Mouse (Mus musculus): ENCODE results near the gene Slc37a1. TPM values are rescaled to one million over a fixed set of nuclear protein-coding genes. Genes with fewer than 3 reads are reported as not detected.
A peak's percentile ranks its signal among the peaks of the same experiment; 100 is the strongest.

Gene Slc37a1
- total and polyA plus RNA-seq, 3 experiments, result 1.9 to 6.6 (median 2.2) TPM

DNA sequence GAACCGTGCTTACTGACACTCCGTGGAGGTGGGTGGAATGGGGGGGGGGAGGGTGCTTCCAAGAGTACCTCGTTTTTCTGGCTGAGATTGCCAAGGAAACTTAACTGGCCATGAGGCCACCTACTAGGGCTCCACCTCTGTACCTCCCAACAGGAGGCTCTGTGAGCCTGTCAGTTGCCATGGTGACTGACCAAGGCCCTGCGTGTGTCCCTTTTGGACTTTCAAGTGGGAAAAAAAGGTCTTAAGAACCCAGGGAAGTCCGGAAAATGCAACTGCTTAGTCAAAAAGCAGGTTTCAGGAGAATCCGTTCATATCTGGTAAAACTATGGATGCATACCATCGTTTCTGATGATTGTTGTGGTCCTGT is 3.9 kb upstream of the Slc37a1 start:
- no peak overlapping the region for H3K4me3 ChIP-seq (replicated peaks in 1 of 3; ENCODE audit: low read depth in 2 of 3, low read length in 2 of 3, poor library complexity in 1 of 3)
- H3K9me3 ChIP-seq (replicated peaks; ENCODE audit: low read length), result no peaks in the 10 kb centered on the region
- H3K79me2 ChIP-seq (replicated peaks; ENCODE audit: control insufficient read depth, extremely low read depth, insufficient read depth, poor library complexity, severe bottlenecking), result no peaks in the 10 kb centered on the region
- no peaks in the 10 kb centered on the region for H3K36me3 ChIP-seq (replicated peaks in 1 of 2; ENCODE audit: control insufficient read depth in 1 of 2, insufficient read depth in 1 of 2, low read length in 1 of 2)
- H3K9ac ChIP-seq (ENCODE audit: insufficient read depth, low read depth), result no peak overlapping the region
- H3K4me1 ChIP-seq (ENCODE audit: control insufficient read depth in 1 of 2, insufficient read depth in 2 of 2), result peaks cover 0 to 14% of the 10 kb centered on the region in 2 experiments; a peak in 2 of 4 replicates
- no peak overlapping the region for H3K4me2 ChIP-seq (ENCODE audit: insufficient read depth, low read depth, poor library complexity, severe bottlenecking)
- H3K27me3 ChIP-seq (replicated peaks), result peaks cover 10% of the 10 kb centered on the region
- DNase-seq (ENCODE audit: extremely low read depth), result no peak
- in situ Hi-C loops (cut with MboI; ENCODE audit: low pct_ligation_motif_present, low pct_unique_long_range_greater_than_20kb, low sequenced_read_pairs), result no loop called here
- TF ChIP-seq NELFE (IDR thresholded peaks at IDR 0.05; ENCODE audit: low read depth, low read length), result no peak
- TF ChIP-seq E2F4 (IDR thresholded peaks at IDR 0.05; ENCODE audit: insufficient replicate concordance, low read depth, low read length), result no peak
- TF ChIP-seq CHD1 (IDR thresholded peaks at IDR 0.05; ENCODE audit: low read depth, low read length), result no peak
- no peak for TF ChIP-seq SIN3A (IDR thresholded peaks at IDR 0.05; ENCODE audit: low read length)
- no peak for TF ChIP-seq RCOR1 (conservative IDR thresholded peaks at IDR 0.05; ENCODE audit: low read depth, low read length)
- TF ChIP-seq ZMIZ1 (IDR thresholded peaks at IDR 0.05; ENCODE audit: low read depth, low read length), result no peak
- no peak for TF ChIP-seq TBP (conservative IDR thresholded peaks at IDR 0.05; ENCODE audit: low read depth, low read length)
- no peak for TF ChIP-seq BHLHE40 (IDR thresholded peaks at IDR 0.05; ENCODE audit: low read depth, low read length)
- TF ChIP-seq ETS1 (conservative IDR thresholded peaks at IDR 0.05; ENCODE audit: low read depth, low read length), result no peak
- no peak for TF ChIP-seq MXI1 (IDR thresholded peaks at IDR 0.05; ENCODE audit: low read depth, low read length)
- TF ChIP-seq NRF1 (IDR thresholded peaks at IDR 0.05; ENCODE audit: low read depth, low read length), result no peak
- no peak for TF ChIP-seq CHD2 (IDR thresholded peaks at IDR 0.05; ENCODE audit: low read length)
- no peak for TF ChIP-seq RAD21 (IDR thresholded peaks at IDR 0.05; ENCODE audit: low read depth, low read length)
- no peak for TF ChIP-seq JUND (conservative IDR thresholded peaks at IDR 0.05; ENCODE audit: low read depth, low read length)
- TF ChIP-seq KAT2A (IDR thresholded peaks at IDR 0.05; ENCODE audit: insufficient replicate concordance, low read length), result no peak
- no peak for TF ChIP-seq PAX5 (IDR thresholded peaks at IDR 0.05; ENCODE audit: low read length)
- TF ChIP-seq UBTF (IDR thresholded peaks at IDR 0.05; ENCODE audit: low read depth, low read length), result no peak
- no peak for TF ChIP-seq HCFC1 (IDR thresholded peaks at IDR 0.05; ENCODE audit: low read depth, low read length)
- TF ChIP-seq TCF12 (IDR thresholded peaks at IDR 0.05; ENCODE audit: low read depth, low read length), result no peak
- TF ChIP-seq JUN (IDR thresholded peaks at IDR 0.05; ENCODE audit: insufficient read depth, low read depth, low read length), result no peak
- dilution Hi-C loops (cut with MboI; ENCODE audit: extremely low pct_ligation_motif_present, extremely low pct_unique_long_range_greater_than_20kb, low sequenced_read_pairs), result no loop called here
- H3K27ac ChIP-seq (ENCODE audit: insufficient read depth, low read depth), result no peak overlapping the region

DNA sequence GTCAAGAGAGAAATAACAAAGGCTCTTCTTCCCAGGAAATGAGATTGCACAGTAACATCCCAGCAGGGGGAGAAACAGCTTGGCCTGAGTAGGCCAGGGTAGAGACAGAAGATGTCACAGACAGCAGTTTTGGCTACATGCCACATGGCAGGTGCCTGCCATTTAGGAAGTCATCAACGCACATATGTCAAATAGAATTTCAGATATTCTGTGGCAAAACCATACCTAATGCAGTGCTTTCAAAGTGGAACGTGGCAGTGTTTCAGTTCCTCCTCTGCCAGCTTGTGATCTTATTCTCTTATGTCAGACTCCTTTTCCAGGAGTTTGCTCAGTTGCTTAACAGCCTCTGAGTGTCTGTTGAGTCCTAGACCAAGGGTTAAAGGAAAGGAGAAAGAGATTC is 725 bp upstream of the Slc37a1 start:
- in situ Hi-C loops (cut with MboI; ENCODE audit: low pct_ligation_motif_present, low pct_unique_long_range_greater_than_20kb, low sequenced_read_pairs), result no loop called here
- peak; percentile 24 for DNase-seq (ENCODE audit: extremely low read depth)
- H3K9ac ChIP-seq (ENCODE audit: insufficient read depth, low read depth), result no peak overlapping the region
- H3K4me1 ChIP-seq (ENCODE audit: control insufficient read depth in 1 of 2, insufficient read depth in 2 of 2), result peaks cover 2 to 11% of the 10 kb centered on the region in 2 experiments
- no peaks in the 10 kb centered on the region for H3K79me2 ChIP-seq (replicated peaks; ENCODE audit: control insufficient read depth, extremely low read depth, insufficient read depth, poor library complexity, severe bottlenecking)
- H3K4me3 ChIP-seq (replicated peaks in 1 of 3; ENCODE audit: low read depth in 2 of 3, low read length in 2 of 3, poor library complexity in 1 of 3), result no peak overlapping the region
- H3K27me3 ChIP-seq (replicated peaks), result peaks cover 10% of the 10 kb centered on the region
- no peak overlapping the region for H3K4me2 ChIP-seq (ENCODE audit: insufficient read depth, low read depth, poor library complexity, severe bottlenecking)
- TF ChIP-seq EP300 (IDR thresholded peaks at IDR 0.05; ENCODE audit: low read length), result peak; percentile 70
- no peak for TF ChIP-seq ZKSCAN1 (IDR thresholded peaks at IDR 0.05; ENCODE audit: borderline replicate concordance, low read depth, low read length)
- peak; percentile 17; the same call in 1 of the 2 replicates for TF ChIP-seq BHLHE40 (IDR thresholded peaks at IDR 0.05; ENCODE audit: low read depth, low read length)
- peak; percentile 80 for TF ChIP-seq IRF4 (IDR thresholded peaks at IDR 0.05; ENCODE audit: low read depth, low read length)
- no peak overlapping the region for H3K27ac ChIP-seq (ENCODE audit: insufficient read depth, low read depth)
- dilution Hi-C loops (cut with MboI; ENCODE audit: extremely low pct_ligation_motif_present, extremely low pct_unique_long_range_greater_than_20kb, low sequenced_read_pairs), result no loop called here
- no peaks in the 10 kb centered on the region for H3K9me3 ChIP-seq (replicated peaks; ENCODE audit: low read length)
- H3K36me3 ChIP-seq (replicated peaks in 1 of 2; ENCODE audit: control insufficient read depth in 1 of 2, insufficient read depth in 1 of 2, low read length in 1 of 2), result no peaks in the 10 kb centered on the region
